Mouse (Mus musculus) CH12.LX (cell line): ENCODE data around the gene Cngb1.

Experiments
- CTCF ChIP-seq, 2 experiments: IDR thresholded peaks in 1 of 2; conservative IDR thresholded peaks in 1 of 2; 2 replicates each; pipeline ENCODE4 v1.5.1; 2011 to 2012; ENCODE audit warnings: low read depth in 2 of 2, low read length in 2 of 2, improper control_type of control experiment in 1 of 2, inconsistent platforms in 1 of 2, mild to moderate bottlenecking in 1 of 2, moderate library complexity in 1 of 2
- E2F4 ChIP-seq: IDR thresholded peaks from 2 replicates; pipeline ENCODE4 v1.6.1; 2011; ENCODE audit warnings: low read depth, low read length, improper control_type of control experiment; ENCODE audit not compliant: insufficient replicate concordance
- POLR2AphosphoS2 ChIP-seq: IDR thresholded peaks from 2 replicates; pipeline ENCODE4 v1.6.1; 2011; ENCODE audit warnings: low read depth, low read length, improper control_type of control experiment

- TF ChIP-seq CTCF (conservative IDR thresholded peaks at IDR 0.05 in 1 of 2, IDR thresholded peaks at IDR 0.05 in 1 of 2; ENCODE audit: low read depth in 2 of 2, low read length in 2 of 2) (no peak), POLR2AphosphoS2 (no peak), E2F4 (no peak)
Measured at GRCm38 (mm10) chr8:95315350-95315749, 9.0 kb upstream of the Cngb1 start.
